Mouse (Mus musculus) embryonic fibroblast, embryonic 13.5 days (primary cell): ENCODE data around the gene Nat8f2. TPM values are rescaled to one million over a fixed set of nuclear protein-coding genes. Genes with fewer than 3 reads are reported as not detected.

Experiments
- H3K27ac ChIP-seq: 2 replicates; pipeline ENCODE4 v1.5.1; 2012; ENCODE audit warnings: low read length, control low read depth, inconsistent platforms; ENCODE audit not compliant: insufficient read depth
- H3K4me1 ChIP-seq: 2 replicates; pipeline ENCODE4 v1.6.1; 2011; ENCODE audit warnings: low read length; ENCODE audit not compliant: control insufficient read depth, insufficient read depth
- H3K4me3 ChIP-seq: 2 replicates; pipeline ENCODE4 v1.5.1; 2011; ENCODE audit warnings: mild to moderate bottlenecking, control low read depth, low read length; ENCODE audit not compliant: insufficient read depth
- CTCF ChIP-seq: IDR thresholded peaks from 2 replicates; pipeline ENCODE4 v1.5.1; 2011; ENCODE audit warnings: mild to moderate bottlenecking, control low read depth, low read length, moderate library complexity, borderline replicate concordance; ENCODE audit not compliant: insufficient read depth
- POLR2A ChIP-seq: IDR thresholded peaks from 2 replicates; pipeline ENCODE4 v1.6.1; 2011; ENCODE audit warnings: low read depth, mild to moderate bottlenecking, control low read depth, low read length, moderate library complexity
- polyA plus RNA-seq: library from polyadenylated mRNA; stranded (reverse); fragments of >200 nt; gene quantifications from 2 replicates; pipeline ENCODE4 v1.2.4, GENCODE M21; 2011; ENCODE audit warnings: low read depth; ENCODE audit not compliant: missing spikeins, insufficient read length

Nat8f2 gene
- polyA plus RNA-seq, 1 experiment: not detected

DNA sequence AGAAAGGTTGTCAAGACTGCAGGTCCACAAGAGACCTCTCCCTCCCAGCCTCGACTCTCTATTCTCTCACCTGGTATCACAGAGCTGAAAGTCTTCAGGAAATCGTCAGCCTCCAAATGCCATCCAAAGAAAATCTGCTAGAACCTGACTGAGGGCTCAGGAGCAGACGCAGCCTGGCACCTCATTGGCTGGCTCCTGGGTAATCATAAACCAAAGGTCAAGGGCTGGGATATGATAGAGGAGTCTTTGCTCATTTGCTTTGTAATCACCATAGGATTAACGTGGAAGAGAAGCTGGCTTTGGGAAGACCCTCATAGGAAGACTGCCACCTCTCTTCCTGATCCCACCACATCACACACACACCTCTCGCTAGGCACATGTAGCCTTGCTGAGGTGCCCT lies 48.1 kb downstream of the Nat8f2 start, which contains the start of the genes Nat8f6 and Nat8f5:
Nat8f6 (minus strand) TSS at position 118 of the 400 bp plus-strand sequence.
Nat8f5 (minus strand) TSS at position 136 of the 400 bp plus-strand sequence.
- Histone ChIP-seq H3K4me1 (no peaks in the 10 kb centered on the region), H3K4me3 (no peak within 1 kb of the TSS), H3K27ac (no peak within 1 kb of the TSS)
- no peak for TF ChIP-seq POLR2A
- TF ChIP-seq CTCF: no peak

DNA sequence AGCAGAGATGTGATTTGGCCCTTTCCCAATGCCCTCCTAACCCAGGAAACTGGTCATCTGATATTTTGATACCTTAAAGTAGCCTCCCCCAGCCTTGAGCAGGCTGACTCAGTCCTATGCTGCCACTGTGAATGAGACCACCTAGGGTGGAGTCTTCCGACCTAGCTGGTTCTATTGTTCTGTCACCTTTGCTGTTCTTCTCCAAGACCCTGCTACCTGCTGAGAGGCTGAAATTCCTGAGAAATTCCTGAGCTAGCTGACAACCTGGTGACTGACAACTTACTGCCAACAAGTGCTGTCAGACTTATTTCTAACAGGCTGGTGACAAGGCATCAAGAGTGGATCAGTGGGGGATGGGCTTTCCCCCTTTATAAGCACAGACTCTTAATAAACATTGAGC lies 50.6 kb downstream of the Nat8f2 start:
- no peak for TF ChIP-seq POLR2A
- no peak for TF ChIP-seq CTCF
- H3K4me1 ChIP-seq: no peaks in the 10 kb centered on the region
- H3K27ac ChIP-seq: no peak overlapping the region
- H3K4me3 ChIP-seq: no peak overlapping the region

Other genes starting within 250 kb of the Nat8f2 start
- gene Nat8f7, start 156.0 kb downstream of the Nat8f2 start, polyA plus RNA-seq: not detected in 2 replicates
- not detected in 2 replicates for gene Nat8f3, start 103.4 kb downstream of the Nat8f2 start, polyA plus RNA-seq
- not detected in 2 replicates for gene Nat8f6, start 48.2 kb downstream of the Nat8f2 start, polyA plus RNA-seq
- gene Nat8f5, start 48.2 kb downstream of the Nat8f2 start, polyA plus RNA-seq: not detected in 2 replicates
- not detected in 2 replicates for gene Nat8, start 37.1 kb downstream of the Nat8f2 start, polyA plus RNA-seq
- gene Nat8f4, start 35.7 kb upstream of the Nat8f2 start, polyA plus RNA-seq: 0.17 and 0.56 TPM in 2 replicates
- gene Tprkb, start 42.7 kb upstream of the Nat8f2 start, polyA plus RNA-seq: 24.7 and 33.1 TPM in 2 replicates
- 1.5 TPM in 2 replicates for gene Nat8f1, start 46.5 kb upstream of the Nat8f2 start, polyA plus RNA-seq
- 110 and 114 TPM in 2 replicates for gene Dusp11, start 92.5 kb upstream of the Nat8f2 start, polyA plus RNA-seq
- gene Figla, start 147.0 kb upstream of the Nat8f2 start, polyA plus RNA-seq: not detected in 2 replicates
- gene Add2, start 159.5 kb upstream of the Nat8f2 start, polyA plus RNA-seq: 0.11 and 0.17 TPM in 2 replicates